Mouse (Mus musculus): Measurements from ENCODE around the gene Nckap1l. TPM values are rescaled to one million over a fixed set of nuclear protein-coding genes. Genes with fewer than 3 reads are reported as not detected.

Nckap1l gene
- polyA plus RNA-seq (2012; rRNA removed; ENCODE audit: low replicate concordance), result 10.8 and 21.5 TPM in 2 replicates

GRCm38 (mm10) chr15:103453551-103454218 is at the start of gene Nckap1l:
Gene Nckap1l, plus strand, starts transcription at chr15:103453794.

GRCm38 (mm10) chr15:103430241-103430640 is 23.4 kb upstream of the Nckap1l start, which contains the start of gene Gtsf1:
Gene Gtsf1, minus strand, starts transcription at chr15:103430470.

GRCm38 (mm10) chr15:103448369-103448768 is 5.2 kb upstream of the Nckap1l start, which contains the start of gene Gtsf2:
Gene Gtsf2, minus strand, starts transcription at chr15:103448469.

GRCm38 (mm10) chr15:103502435-103503250 is 49.0 kb downstream of the Nckap1l start, which contains the start of gene Pde1b:
Gene Pde1b, plus strand, starts transcription at chr15:103503034.

GRCm38 (mm10) chr15:103537822-103538213 is 84.2 kb downstream of the Nckap1l start, which contains the start of gene Ppp1r1a:
Gene Ppp1r1a, minus strand, starts transcription at chr15:103538003.

Other genes with a start within 250 kb of the Nckap1l start
- gene Cbx5, start 214.0 kb upstream of the Nckap1l start, polyA plus RNA-seq (2012; rRNA removed; ENCODE audit: low replicate concordance), result 15.4 and 25.8 TPM in 2 replicates
- gene Hnrnpa1, start 213.4 kb upstream of the Nckap1l start, polyA plus RNA-seq (2012; rRNA removed; ENCODE audit: low replicate concordance), result 60.9 and 197 TPM in 2 replicates
- gene Nfe2, start 195.4 kb upstream of the Nckap1l start, polyA plus RNA-seq (2012; rRNA removed; ENCODE audit: low replicate concordance), result 1.7 and 5.1 TPM in 2 replicates
- gene Copz1, start 181.1 kb upstream of the Nckap1l start, polyA plus RNA-seq (2012; rRNA removed; ENCODE audit: low replicate concordance), result 158 and 159 TPM in 2 replicates
- gene Gpr84, start 143.2 kb upstream of the Nckap1l start, polyA plus RNA-seq (2012; rRNA removed; ENCODE audit: low replicate concordance), result 0.19 and 0.41 TPM in 2 replicates
- 28.2 and 49.1 TPM in 2 replicates for gene Zfp385a, start 113.7 kb upstream of the Nckap1l start, polyA plus RNA-seq (2012; rRNA removed; ENCODE audit: low replicate concordance)
- gene Itga5, start 87.0 kb upstream of the Nckap1l start, polyA plus RNA-seq (2012; rRNA removed; ENCODE audit: low replicate concordance), result 45.2 and 68.8 TPM in 2 replicates
- gene Gtsf1, start 23.3 kb upstream of the Nckap1l start, polyA plus RNA-seq (2012; rRNA removed; ENCODE audit: low replicate concordance), result not detected in 2 replicates
- not detected in 2 replicates for gene Gtsf2, start 5.3 kb upstream of the Nckap1l start, polyA plus RNA-seq (2012; rRNA removed; ENCODE audit: low replicate concordance)
- 8.1 and 12.7 TPM in 2 replicates for gene Pde1b, start 49.2 kb downstream of the Nckap1l start, polyA plus RNA-seq (2012; rRNA removed; ENCODE audit: low replicate concordance)
- gene Ppp1r1a, start 84.2 kb downstream of the Nckap1l start, polyA plus RNA-seq (2012; rRNA removed; ENCODE audit: low replicate concordance), result 55.9 and 94.0 TPM in 2 replicates
- not detected in 2 replicates for gene Glycam1, start 111.3 kb downstream of the Nckap1l start, polyA plus RNA-seq (2012; rRNA removed; ENCODE audit: low replicate concordance)

All from subcutaneous adipose tissue, adult 2 months (tissue).